Mouse (Mus musculus): ENCODE data around the gene Ifitm3. TPM values are rescaled to one million over a fixed set of nuclear protein-coding genes. Genes with fewer than 3 reads are reported as not detected.

Gene Ifitm3
- 10 to 100 TPM; 12.2 to 26.6 (median 17.7) TPM for total RNA-seq (2022)

GRCm38 (mm10) chr7:141010593-141010992 lies at the start of gene Ifitm3:
Ifitm3 (minus strand) TSS chr7:141010770.
- DNase-seq (ENCODE audit: low spot score in 2 of 2), result no peak

- DNase-seq (ENCODE audit: low spot score in 2 of 2), result no peak
Observed at GRCm38 (mm10) chr7:141059929-141060328, 49.4 kb upstream of the Ifitm3 start.

- no peak for DNase-seq (ENCODE audit: low spot score in 2 of 2)
Observed at GRCm38 (mm10) chr7:141058601-141059341, 48.2 kb upstream of the Ifitm3 start.

- no peak for DNase-seq (ENCODE audit: low spot score in 2 of 2)
Observed at GRCm38 (mm10) chr7:141057541-141057940, 47.0 kb upstream of the Ifitm3 start.

GRCm38 (mm10) chr7:141056976-141057375 lies 46.4 kb upstream of the Ifitm3 start:
- DNase-seq (ENCODE audit: low spot score in 2 of 2), result no peak

- no peak for DNase-seq (ENCODE audit: low spot score in 2 of 2)
Observed at GRCm38 (mm10) chr7:141055785-141056184, 45.2 kb upstream of the Ifitm3 start.

GRCm38 (mm10) chr7:141052421-141052820 lies 41.9 kb upstream of the Ifitm3 start:
- no peak for DNase-seq (ENCODE audit: low spot score in 2 of 2)

GRCm38 (mm10) chr7:141052016-141052415 lies 41.4 kb upstream of the Ifitm3 start:
- DNase-seq (ENCODE audit: low spot score in 2 of 2), result no peak

GRCm38 (mm10) chr7:141051060-141051685 lies 40.6 kb upstream of the Ifitm3 start:
- no peak for DNase-seq (ENCODE audit: low spot score in 2 of 2)

GRCm38 (mm10) chr7:141049326-141049725 lies 38.8 kb upstream of the Ifitm3 start:
- no peak for DNase-seq (ENCODE audit: low spot score in 2 of 2)

GRCm38 (mm10) chr7:141048226-141049218 lies 38.0 kb upstream of the Ifitm3 start:
- DNase-seq (ENCODE audit: low spot score in 2 of 2), result peak; percentile 64 to 74

GRCm38 (mm10) chr7:141047581-141048225 lies 37.1 kb upstream of the Ifitm3 start:
- peak in 1 of 2 experiments; percentile 80 for DNase-seq (ENCODE audit: low spot score in 2 of 2)

GRCm38 (mm10) chr7:141046931-141047580 lies 36.5 kb upstream of the Ifitm3 start:
- no peak for DNase-seq (ENCODE audit: low spot score in 2 of 2)

GRCm38 (mm10) chr7:141042539-141042938 lies 32.0 kb upstream of the Ifitm3 start:
- no peak for DNase-seq (ENCODE audit: low spot score in 2 of 2)

GRCm38 (mm10) chr7:141041661-141042060 lies 31.1 kb upstream of the Ifitm3 start:
- DNase-seq (ENCODE audit: low spot score in 2 of 2), result no peak

- no peak for DNase-seq (ENCODE audit: low spot score in 2 of 2)
Observed at GRCm38 (mm10) chr7:141040867-141041606, 30.5 kb upstream of the Ifitm3 start.

GRCm38 (mm10) chr7:141039386-141040107 lies 29.0 kb upstream of the Ifitm3 start:
- no peak for DNase-seq (ENCODE audit: low spot score in 2 of 2)

- no peak for DNase-seq (ENCODE audit: low spot score in 2 of 2)
Observed at GRCm38 (mm10) chr7:141038090-141039032, 27.8 kb upstream of the Ifitm3 start.
